Mouse (Mus musculus) adrenal gland, postnatal 25 days (tissue): ENCODE measurements around the gene Tssk1. TPM values are rescaled to one million over a fixed set of nuclear protein-coding genes. Genes with fewer than 3 reads are reported as not detected.

Experiments
- total RNA-seq: library from RNA; stranded (reverse); gene quantifications from 2 replicates; pipeline ENCODE4 v1.2.3, GENCODE M21; 2021

Gene Tssk1
- total RNA-seq, 1 experiment from 2014 or later: 0.12 TPM

Other genes with a start within 250 kb of the Tssk1 start
- 2.5 and 3.7 TPM in 2 replicates for gene Ccdc74a, start 247.8 kb upstream of the Tssk1 start, total RNA-seq
- gene Med15, start 161.3 kb upstream of the Tssk1 start, total RNA-seq: 74.8 and 76.0 TPM in 2 replicates
- gene Klhl22, start 134.6 kb upstream of the Tssk1 start, total RNA-seq: 32.3 and 49.0 TPM in 2 replicates
- gene Scarf2, start 96.9 kb upstream of the Tssk1 start, total RNA-seq: 8.6 and 8.7 TPM in 2 replicates
- gene B830017H08Rik, start 61.1 kb upstream of the Tssk1 start, total RNA-seq: not detected in 2 replicates
- gene Car15, start 55.9 kb upstream of the Tssk1 start, total RNA-seq: 2.9 and 3.6 TPM in 2 replicates
- 0.30 TPM in 1 of 2 replicates, not detected in the other for gene Gm20518, start 2.6 kb upstream of the Tssk1 start, total RNA-seq
- gene Dgcr2, start 4.3 kb downstream of the Tssk1 start, total RNA-seq: 67.7 and 73.0 TPM in 2 replicates
- gene Tssk2, start 4.4 kb downstream of the Tssk1 start, total RNA-seq: not detected in 2 replicates
- gene Ess2, start 17.1 kb downstream of the Tssk1 start, total RNA-seq: 19.4 and 21.0 TPM in 2 replicates
- gene Gsc2, start 20.8 kb downstream of the Tssk1 start, total RNA-seq: not detected in 2 replicates
- 297 and 308 TPM in 2 replicates for gene Slc25a1, start 34.0 kb downstream of the Tssk1 start, total RNA-seq
- gene Vpreb2, start 86.2 kb downstream of the Tssk1 start, total RNA-seq: not detected in 2 replicates
- 71.9 and 82.3 TPM in 2 replicates for gene Dgcr6, start 158.6 kb downstream of the Tssk1 start, total RNA-seq
- 41.8 and 67.7 TPM in 2 replicates for gene Prodh, start 196.0 kb downstream of the Tssk1 start, total RNA-seq
- not detected in 2 replicates for gene Rtn4r, start 233.4 kb downstream of the Tssk1 start, total RNA-seq